Mouse (Mus musculus): Measurements from ENCODE around the gene Fdx1. TPM values are rescaled to one million over a fixed set of nuclear protein-coding genes. Genes with fewer than 3 reads are reported as not detected.

Gene Fdx1
- total and polyA plus RNA-seq, 2 experiments from 2014 or later = 18.9 to 47.6 TPM

- ATAC-seq = no peak
- Histone ChIP-seq H3K9me3 (ENCODE audit: low read length) (0 out of 2 replicates have a peak, but pooled peaks cover 4% of the 10 kb centered on the region), H3K4me3 (ENCODE audit: low read length) (no peak overlapping the region), H3K4me1 (ENCODE audit: insufficient read depth, low read length) (no peaks in the 10 kb centered on the region), H3K27ac (no peak overlapping the region), H3K9ac (replicated peaks; ENCODE audit: low read length) (no peak overlapping the region), H3K4me2 (ENCODE audit: low read depth, low read length) (no peak overlapping the region), H3K27me3 (ENCODE audit: insufficient read depth, low read length) (no peaks in the 10 kb centered on the region), H3K36me3 (ENCODE audit: insufficient read depth, low read length) (no peaks in the 10 kb centered on the region)
- DNase-seq (ENCODE audit: low spot score) = no peak
- WGBS = 86% methylated on average over 5 of the region's 5 CpGs
- TF ChIP-seq CTCF (IDR thresholded peaks at IDR 0.05; ENCODE audit: low read depth) = no peak
These were observed 32.2 kb upstream of the Fdx1 start for GRCm38 (mm10) chr9:51995331-51996099.

GRCm38 (mm10) chr9:51994636-51995260, 31.4 kb upstream of the Fdx1 start:
- Histone ChIP-seq H3K9ac (replicated peaks; ENCODE audit: low read length) (no peak overlapping the region), H3K27ac (no peak overlapping the region), H3K27me3 (ENCODE audit: insufficient read depth, low read length) (no peaks in the 10 kb centered on the region), H3K4me2 (ENCODE audit: low read depth, low read length) (no peak overlapping the region), H3K9me3 (ENCODE audit: low read length) (0 out of 2 replicates have a peak, but pooled peaks cover 4% of the 10 kb centered on the region), H3K4me1 (ENCODE audit: insufficient read depth, low read length) (no peaks in the 10 kb centered on the region), H3K4me3 (ENCODE audit: low read length) (no peak overlapping the region), H3K36me3 (ENCODE audit: insufficient read depth, low read length) (no peaks in the 10 kb centered on the region)
- 94% methylated on average over 5 of the region's 5 CpGs for WGBS
- DNase-seq (ENCODE audit: low spot score) (no peak), ATAC-seq (no peak)
- TF ChIP-seq CTCF (IDR thresholded peaks at IDR 0.05; ENCODE audit: low read depth) = no peak

- WGBS = 80% methylated on average over 4 of the region's 4 CpGs
- Histone ChIP-seq H3K9ac (replicated peaks; ENCODE audit: low read length) (no peak overlapping the region), H3K27ac (no peak overlapping the region), H3K4me1 (ENCODE audit: insufficient read depth, low read length) (no peaks in the 10 kb centered on the region), H3K36me3 (ENCODE audit: insufficient read depth, low read length) (no peaks in the 10 kb centered on the region), H3K9me3 (ENCODE audit: low read length) (0 out of 2 replicates have a peak, but pooled peaks cover 4% of the 10 kb centered on the region), H3K27me3 (ENCODE audit: insufficient read depth, low read length) (no peaks in the 10 kb centered on the region), H3K4me2 (ENCODE audit: low read depth, low read length) (no peak overlapping the region), H3K4me3 (ENCODE audit: low read length) (no peak overlapping the region)
- TF ChIP-seq CTCF (IDR thresholded peaks at IDR 0.05; ENCODE audit: low read depth) = peak; percentile 36
- ATAC-seq = no peak
- peak; percentile 7 for DNase-seq (ENCODE audit: low spot score)
These were observed 30.3 kb upstream of the Fdx1 start for GRCm38 (mm10) chr9:51993486-51994275.

GRCm38 (mm10) chr9:51991241-51991876, 28.0 kb upstream of the Fdx1 start:
- WGBS = 8% methylated on average over 2 of the region's 2 CpGs
- H3K4me3 ChIP-seq (ENCODE audit: low read length) = no peak overlapping the region
- no peak overlapping the region for H3K9ac ChIP-seq (replicated peaks; ENCODE audit: low read length)
- ATAC-seq (no peak), DNase-seq (ENCODE audit: low spot score) (peak; percentile 7)
- H3K27ac ChIP-seq = no peak overlapping the region
- no peaks in the 10 kb centered on the region for H3K4me1 ChIP-seq (ENCODE audit: insufficient read depth, low read length)
- H3K4me2 ChIP-seq (ENCODE audit: low read depth, low read length) = no peak overlapping the region
- no peaks in the 10 kb centered on the region for H3K27me3 ChIP-seq (ENCODE audit: insufficient read depth, low read length)
- H3K9me3 ChIP-seq (ENCODE audit: low read length) = no peaks in the 10 kb centered on the region
- no peaks in the 10 kb centered on the region for H3K36me3 ChIP-seq (ENCODE audit: insufficient read depth, low read length)
- TF ChIP-seq CTCF (IDR thresholded peaks at IDR 0.05; ENCODE audit: low read depth) = peak; percentile 28

GRCm38 (mm10) chr9:51990828-51991227, 27.5 kb upstream of the Fdx1 start:
- Histone ChIP-seq H3K4me2 (ENCODE audit: low read depth, low read length) (no peak overlapping the region), H3K4me3 (ENCODE audit: low read length) (no peak overlapping the region), H3K9ac (replicated peaks; ENCODE audit: low read length) (no peak overlapping the region), H3K4me1 (ENCODE audit: insufficient read depth, low read length) (no peaks in the 10 kb centered on the region), H3K9me3 (ENCODE audit: low read length) (no peaks in the 10 kb centered on the region), H3K27me3 (ENCODE audit: insufficient read depth, low read length) (no peaks in the 10 kb centered on the region), H3K36me3 (ENCODE audit: insufficient read depth, low read length) (no peaks in the 10 kb centered on the region), H3K27ac (no peak overlapping the region)
- peak; percentile 36; the same call in 1 of the 2 replicates for TF ChIP-seq CTCF (IDR thresholded peaks at IDR 0.05; ENCODE audit: low read depth)
- no peak for ATAC-seq
- no peak for DNase-seq (ENCODE audit: low spot score)
- WGBS = 17% methylated on average over 2 of the region's 2 CpGs

GRCm38 (mm10) chr9:51985493-51986099, 22.2 kb upstream of the Fdx1 start:
- H3K9me3 ChIP-seq (ENCODE audit: low read length) = no peaks in the 10 kb centered on the region
- no peak overlapping the region for H3K27ac ChIP-seq
- DNase-seq (ENCODE audit: low spot score) (peak; percentile 70), ATAC-seq (peak; percentile 84)
- H3K27me3 ChIP-seq (ENCODE audit: insufficient read depth, low read length) = no peaks in the 10 kb centered on the region
- no peak overlapping the region for H3K4me3 ChIP-seq (ENCODE audit: low read length)
- H3K36me3 ChIP-seq (ENCODE audit: insufficient read depth, low read length) = no peaks in the 10 kb centered on the region
- H3K4me2 ChIP-seq (ENCODE audit: low read depth, low read length) = no peak overlapping the region
- 43% methylated on average over 11 of the region's 11 CpGs for WGBS
- H3K9ac ChIP-seq (replicated peaks; ENCODE audit: low read length) = no peak overlapping the region
- no peaks in the 10 kb centered on the region for H3K4me1 ChIP-seq (ENCODE audit: insufficient read depth, low read length)
- TF ChIP-seq CTCF (IDR thresholded peaks at IDR 0.05; ENCODE audit: low read depth) = no peak
